Mouse (Mus musculus): ENCODE measurements around the gene Angptl6.

Angptl6 gene

GRCm38 (mm10) chr9:20886563-20886962 lies 7.0 kb upstream of the Angptl6 start:
- no peak for DNase-seq (ENCODE audit: low spot score in 2 of 2)

- DNase-seq (ENCODE audit: low spot score in 2 of 2), result no peak
These were observed 839 bp downstream of the Angptl6 start for GRCm38 (mm10) chr9:20878710-20879065.

- DNase-seq (ENCODE audit: low spot score in 2 of 2), result peak; percentile 99
These were observed 1.4 kb downstream of the Angptl6 start for GRCm38 (mm10) chr9:20878041-20878709.

- DNase-seq (ENCODE audit: low spot score in 2 of 2), result no peak
These were observed 2.1 kb downstream of the Angptl6 start for GRCm38 (mm10) chr9:20877118-20878040.

- DNase-seq (ENCODE audit: low spot score in 2 of 2), result no peak
These were observed 3.0 kb downstream of the Angptl6 start for GRCm38 (mm10) chr9:20876318-20877117.

GRCm38 (mm10) chr9:20875021-20875790 lies 4.3 kb downstream of the Angptl6 start:
- no peak for DNase-seq (ENCODE audit: low spot score in 2 of 2)

- DNase-seq (ENCODE audit: low spot score in 2 of 2), result no peak
These were observed 6.0 kb downstream of the Angptl6 start for GRCm38 (mm10) chr9:20873521-20873920.

- DNase-seq (ENCODE audit: low spot score in 2 of 2), result no peak
These were observed 6.5 kb downstream of the Angptl6 start for GRCm38 (mm10) chr9:20872991-20873390.

- no peak for DNase-seq (ENCODE audit: low spot score in 2 of 2)
These were observed 9.0 kb downstream of the Angptl6 start for GRCm38 (mm10) chr9:20870211-20871173.

GRCm38 (mm10) chr9:20869246-20869645 lies 10.3 kb downstream of the Angptl6 start:
- no peak for DNase-seq (ENCODE audit: low spot score in 2 of 2)

GRCm38 (mm10) chr9:20868448-20869001 lies 11.0 kb downstream of the Angptl6 start, which contains the start of gene A230050P20Rik:
Gene A230050P20Rik, plus strand, starts transcription at chr9:20868642.
- peak; percentile 24 to 50 for DNase-seq (ENCODE audit: low spot score in 2 of 2)

- no peak for DNase-seq (ENCODE audit: low spot score in 2 of 2)
These were observed 12.6 kb downstream of the Angptl6 start for GRCm38 (mm10) chr9:20866879-20867278.

- DNase-seq (ENCODE audit: low spot score in 2 of 2), result no peak
These were observed 17.3 kb downstream of the Angptl6 start for GRCm38 (mm10) chr9:20862225-20862624.

GRCm38 (mm10) chr9:20861821-20862220 lies 17.7 kb downstream of the Angptl6 start:
- DNase-seq (ENCODE audit: low spot score in 2 of 2), result no peak

GRCm38 (mm10) chr9:20859926-20860325 lies 19.6 kb downstream of the Angptl6 start:
- no peak for DNase-seq (ENCODE audit: low spot score in 2 of 2)

GRCm38 (mm10) chr9:20857131-20857530 lies 22.4 kb downstream of the Angptl6 start:
- peak in 1 of 2 experiments; percentile 61 for DNase-seq (ENCODE audit: low spot score in 2 of 2)

- no peak for DNase-seq (ENCODE audit: low spot score in 2 of 2)
These were observed 29.3 kb downstream of the Angptl6 start for GRCm38 (mm10) chr9:20850179-20850578.

GRCm38 (mm10) chr9:20842670-20843069 lies 36.9 kb downstream of the Angptl6 start:
- DNase-seq (ENCODE audit: low spot score in 2 of 2), result no peak

- no peak for DNase-seq (ENCODE audit: low spot score in 2 of 2)
These were observed 37.3 kb downstream of the Angptl6 start for GRCm38 (mm10) chr9:20842211-20842610.

GRCm38 (mm10) chr9:20838931-20839330 lies 40.6 kb downstream of the Angptl6 start:
- no peak for DNase-seq (ENCODE audit: low spot score in 2 of 2)

Measured in natural killer cell, adult 2 months (primary cell).